Mouse (Mus musculus): Measurements from ENCODE around the gene Ypel2. TPM values are rescaled to one million over a fixed set of nuclear protein-coding genes. Genes with fewer than 3 reads are reported as not detected.

The Ypel2 gene
- polyA plus RNA-seq, 1 experiment from 2014 or later: 7.7 TPM

- no peaks in the 10 kb centered on the region for H3K4me1 ChIP-seq
- H3K4me3 ChIP-seq (replicated peaks): no peak overlapping the region
- H3K4me2 ChIP-seq: no peak overlapping the region
- WGBS: 73% methylated on average over 2 of the region's 2 CpGs
- H3K9ac ChIP-seq: no peak overlapping the region
- H3K9me3 ChIP-seq: no peaks in the 10 kb centered on the region
- H3K27me3 ChIP-seq (replicated peaks): no peaks in the 10 kb centered on the region
- no peaks in the 10 kb centered on the region for H3K36me3 ChIP-seq
- H3K27ac ChIP-seq: no peak overlapping the region
- ATAC-seq (ENCODE audit: insufficient read depth, low FRiP score, low read depth): no peak
Observed at GRCm38 (mm10) chr11:86922029-86922428, 71.5 kb downstream of the Ypel2 start.

GRCm38 (mm10) chr11:86921335-86921734 is 72.2 kb downstream of the Ypel2 start:
- Histone ChIP-seq H3K4me3 (replicated peaks) (no peak overlapping the region), H3K27ac (no peak overlapping the region), H3K4me2 (no peak overlapping the region), H3K27me3 (replicated peaks) (no peaks in the 10 kb centered on the region), H3K36me3 (no peaks in the 10 kb centered on the region), H3K4me1 (no peaks in the 10 kb centered on the region), H3K9ac (no peak overlapping the region), H3K9me3 (no peaks in the 10 kb centered on the region)
- 78% methylated on average over 6 of the region's 6 CpGs for WGBS
- ATAC-seq (ENCODE audit: insufficient read depth, low FRiP score, low read depth): no peak

- Histone ChIP-seq H3K4me3 (replicated peaks) (no peak overlapping the region), H3K9ac (no peak overlapping the region), H3K9me3 (no peaks in the 10 kb centered on the region), H3K4me1 (no peaks in the 10 kb centered on the region), H3K27me3 (replicated peaks) (no peaks in the 10 kb centered on the region), H3K36me3 (no peaks in the 10 kb centered on the region), H3K4me2 (no peak overlapping the region), H3K27ac (peak overlapping the region; percentile 2)
- 65% methylated on average over 20 of the region's 20 CpGs for WGBS
- no peak; the same call in 1 of the 2 replicates for ATAC-seq (ENCODE audit: insufficient read depth, low FRiP score, low read depth)
Observed at GRCm38 (mm10) chr11:86920111-86921080, 73.1 kb downstream of the Ypel2 start.

DNA sequence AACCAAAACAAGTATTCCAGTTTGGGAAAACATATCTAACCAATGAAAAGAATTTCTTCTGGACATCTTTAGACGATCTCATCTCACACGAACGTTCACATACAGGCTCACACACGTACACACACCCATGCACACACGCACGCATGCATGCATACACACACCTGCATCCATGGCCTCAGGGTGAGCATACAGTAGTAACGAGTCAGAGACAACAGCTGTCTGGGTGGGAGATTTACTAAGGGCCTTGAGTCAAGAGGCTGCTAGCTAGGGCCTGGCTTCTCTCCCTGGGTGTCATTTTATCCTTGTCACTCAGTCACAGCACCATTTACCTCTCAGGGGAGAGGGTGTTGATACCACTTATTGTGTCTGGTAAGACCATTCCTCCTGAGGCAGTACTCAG is 74.0 kb downstream of the Ypel2 start:
- ATAC-seq (ENCODE audit: insufficient read depth, low FRiP score, low read depth): no peak
- Histone ChIP-seq H3K9ac (no peak overlapping the region), H3K27me3 (replicated peaks) (no peaks in the 10 kb centered on the region), H3K9me3 (no peaks in the 10 kb centered on the region), H3K27ac (no peak overlapping the region), H3K4me2 (no peak overlapping the region), H3K36me3 (no peaks in the 10 kb centered on the region), H3K4me3 (replicated peaks) (no peak overlapping the region), H3K4me1 (no peaks in the 10 kb centered on the region)
- WGBS: 83% methylated on average over 7 of the region's 7 CpGs

GRCm38 (mm10) chr11:86917536-86917935 is 76.0 kb downstream of the Ypel2 start:
- Histone ChIP-seq H3K4me3 (replicated peaks) (no peak overlapping the region), H3K4me2 (no peak overlapping the region), H3K36me3 (no peaks in the 10 kb centered on the region), H3K27me3 (replicated peaks) (no peaks in the 10 kb centered on the region), H3K4me1 (no peaks in the 10 kb centered on the region), H3K27ac (no peak overlapping the region), H3K9me3 (no peaks in the 10 kb centered on the region), H3K9ac (no peak overlapping the region)
- 97% methylated on average over 2 of the region's 2 CpGs for WGBS
- no peak for ATAC-seq (ENCODE audit: insufficient read depth, low FRiP score, low read depth)

- Histone ChIP-seq H3K4me1 (no peaks in the 10 kb centered on the region), H3K9ac (no peak overlapping the region), H3K4me2 (no peak overlapping the region), H3K36me3 (no peaks in the 10 kb centered on the region), H3K27ac (no peak overlapping the region), H3K9me3 (no peaks in the 10 kb centered on the region), H3K4me3 (replicated peaks) (no peak overlapping the region), H3K27me3 (replicated peaks) (no peaks in the 10 kb centered on the region)
- 55% methylated on average over 8 of the region's 8 CpGs for WGBS
- ATAC-seq (ENCODE audit: insufficient read depth, low FRiP score, low read depth): no peak
Observed at GRCm38 (mm10) chr11:86916596-86917249, 76.8 kb downstream of the Ypel2 start.

- no peak overlapping the region for H3K27ac ChIP-seq
- no peaks in the 10 kb centered on the region for H3K36me3 ChIP-seq
- no peak overlapping the region for H3K4me2 ChIP-seq
- WGBS: 76% methylated on average over 9 of the region's 9 CpGs
- H3K27me3 ChIP-seq (replicated peaks): no peaks in the 10 kb centered on the region
- no peak overlapping the region for H3K9ac ChIP-seq
- no peaks in the 10 kb centered on the region for H3K4me1 ChIP-seq
- no peaks in the 10 kb centered on the region for H3K9me3 ChIP-seq
- no peak for ATAC-seq (ENCODE audit: insufficient read depth, low FRiP score, low read depth)
- no peak overlapping the region for H3K4me3 ChIP-seq (replicated peaks)
Observed at GRCm38 (mm10) chr11:86914329-86914728, 79.2 kb downstream of the Ypel2 start.

- 66% methylated on average over 4 of the region's 4 CpGs for WGBS
- Histone ChIP-seq H3K4me1 (no peaks in the 10 kb centered on the region), H3K27ac (no peak overlapping the region), H3K4me3 (replicated peaks) (no peak overlapping the region), H3K9me3 (no peaks in the 10 kb centered on the region), H3K9ac (no peak overlapping the region), H3K27me3 (replicated peaks) (no peaks in the 10 kb centered on the region), H3K4me2 (no peak overlapping the region), H3K36me3 (no peaks in the 10 kb centered on the region)
- ATAC-seq (ENCODE audit: insufficient read depth, low FRiP score, low read depth): no peak
Observed at GRCm38 (mm10) chr11:86910244-86910643, 83.3 kb downstream of the Ypel2 start.

GRCm38 (mm10) chr11:86909028-86909427 is 84.5 kb downstream of the Ypel2 start:
- Histone ChIP-seq H3K27me3 (replicated peaks) (no peaks in the 10 kb centered on the region), H3K4me3 (replicated peaks) (no peak overlapping the region), H3K36me3 (no peaks in the 10 kb centered on the region), H3K9me3 (no peaks in the 10 kb centered on the region), H3K4me2 (no peak overlapping the region), H3K4me1 (no peaks in the 10 kb centered on the region), H3K27ac (no peak overlapping the region), H3K9ac (no peak overlapping the region)
- no peak for ATAC-seq (ENCODE audit: insufficient read depth, low FRiP score, low read depth)
- 60% methylated on average over 6 of the region's 6 CpGs for WGBS

- WGBS: 71% methylated on average over 5 of the region's 5 CpGs
- Histone ChIP-seq H3K4me1 (no peaks in the 10 kb centered on the region), H3K4me2 (no peak overlapping the region), H3K4me3 (replicated peaks) (no peak overlapping the region), H3K27me3 (replicated peaks) (no peaks in the 10 kb centered on the region), H3K9me3 (no peaks in the 10 kb centered on the region), H3K27ac (no peak overlapping the region), H3K36me3 (no peaks in the 10 kb centered on the region), H3K9ac (no peak overlapping the region)
- ATAC-seq (ENCODE audit: insufficient read depth, low FRiP score, low read depth): no peak
Observed at GRCm38 (mm10) chr11:86907889-86908590, 85.5 kb downstream of the Ypel2 start.

- no peak overlapping the region for H3K27ac ChIP-seq
- WGBS: 84% methylated on average over 11 of the region's 11 CpGs
- no peaks in the 10 kb centered on the region for H3K9me3 ChIP-seq
- no peak for ATAC-seq (ENCODE audit: insufficient read depth, low FRiP score, low read depth)
- H3K36me3 ChIP-seq: no peaks in the 10 kb centered on the region
- H3K4me3 ChIP-seq (replicated peaks): no peak overlapping the region
- H3K9ac ChIP-seq: no peak overlapping the region
- H3K4me2 ChIP-seq: no peak overlapping the region
- no peaks in the 10 kb centered on the region for H3K27me3 ChIP-seq (replicated peaks)
- no peaks in the 10 kb centered on the region for H3K4me1 ChIP-seq
Observed at GRCm38 (mm10) chr11:86906767-86907662, 86.5 kb downstream of the Ypel2 start.

All from stomach, embryonic 15.5 days (tissue).